Mouse (Mus musculus) myocyte (in vitro differentiated cells): ENCODE results near the gene Phlpp1. TPM values are rescaled to one million over a fixed set of nuclear protein-coding genes. Genes with fewer than 3 reads are reported as not detected.

Experiments used
- H3K27me3 ChIP-seq: one replicate; pipeline ENCODE4 v1.6.1; 2011; ENCODE audit not compliant: control insufficient read depth, insufficient read depth, insufficient read length
- H3K36me3 ChIP-seq: one replicate; pipeline ENCODE4 v1.6.1; 2011; ENCODE audit not compliant: control insufficient read depth, insufficient read depth
- H3K4me2 ChIP-seq: one replicate; pipeline ENCODE4 v1.6.1; 2011; ENCODE audit warnings: low read depth, control low read depth
- H3K4me3 ChIP-seq: one replicate; pipeline ENCODE4 v1.5.1; 2011; ENCODE audit warnings: mild to moderate bottlenecking, control low read depth, moderate library complexity
- H3K79me2 ChIP-seq: one replicate; pipeline ENCODE4 v1.6.1; 2011; ENCODE audit not compliant: control insufficient read depth, insufficient read depth
- H3ac ChIP-seq: one replicate; pipeline ENCODE4 v1.6.1; 2011; ENCODE audit not compliant: control insufficient read depth, insufficient read length
- CEBPB ChIP-seq: IDR thresholded peaks from 2 replicates; pipeline ENCODE4 v1.6.1; 2011; ENCODE audit warnings: mild to moderate bottlenecking, moderate library complexity; ENCODE audit not compliant: poor library complexity, insufficient read depth, severe bottlenecking
- E2F4 ChIP-seq: IDR thresholded peaks from one replicate; pipeline ENCODE4 v1.6.1; 2011; ENCODE audit warnings: mild to moderate bottlenecking, control low read depth, moderate library complexity; ENCODE audit not compliant: insufficient read depth
- MAX ChIP-seq: IDR thresholded peaks from one replicate; pipeline ENCODE4 v1.6.1; 2011; ENCODE audit warnings: low read depth, mild to moderate bottlenecking, control low read depth
- MYOD1 ChIP-seq, 3 experiments: IDR thresholded peaks; one replicate each; pipeline ENCODE4 v1.6.1; 2011; ENCODE audit warnings: control low read depth in 2 of 3, low read depth in 2 of 3, mild to moderate bottlenecking in 2 of 3, moderate library complexity in 1 of 3; ENCODE audit not compliant: insufficient read length in 2 of 3, control insufficient read depth in 1 of 3
- MYOG ChIP-seq, 3 experiments: IDR thresholded peaks; one replicate each; pipeline ENCODE4 v1.6.1; 2011; ENCODE audit warnings: control low read depth in 2 of 3, low read depth in 2 of 3, mild to moderate bottlenecking in 2 of 3; ENCODE audit not compliant: insufficient read length in 2 of 3, control insufficient read depth in 1 of 3, insufficient read depth in 1 of 3
- POLR2A ChIP-seq: IDR thresholded peaks from one replicate; pipeline ENCODE4 v1.6.1; 2011; ENCODE audit warnings: low read depth, mild to moderate bottlenecking, control low read depth, moderate library complexity; ENCODE audit not compliant: insufficient read length
- POLR2AphosphoS2 ChIP-seq: IDR thresholded peaks from one replicate; pipeline ENCODE4 v1.6.1; 2011; ENCODE audit warnings: low read depth, control low read depth; ENCODE audit not compliant: insufficient read length
- REST ChIP-seq: IDR thresholded peaks from one replicate; pipeline ENCODE4 v1.6.1; 2011; ENCODE audit warnings: mild to moderate bottlenecking, control low read depth, moderate library complexity; ENCODE audit not compliant: insufficient read depth, insufficient read length
- SRF ChIP-seq: IDR thresholded peaks from one replicate; pipeline ENCODE4 v1.6.1; 2011; ENCODE audit warnings: low read depth; ENCODE audit not compliant: control insufficient read depth, insufficient read length
- TCF12 ChIP-seq: IDR thresholded peaks from one replicate; pipeline ENCODE4 v1.6.1; 2011; ENCODE audit warnings: mild to moderate bottlenecking, control low read depth; ENCODE audit not compliant: poor library complexity, insufficient read depth, severe bottlenecking
- TCF3 ChIP-seq: IDR thresholded peaks from one replicate; pipeline ENCODE4 v1.6.1; 2011; ENCODE audit warnings: low read depth, control low read depth; ENCODE audit not compliant: insufficient read length
- USF1 ChIP-seq: IDR thresholded peaks from one replicate; pipeline ENCODE4 v1.6.1; 2011; ENCODE audit warnings: low read depth, mild to moderate bottlenecking, control low read depth, moderate library complexity
- polyA plus RNA-seq: library from polyadenylated mRNA; unstranded; fragments of >200 nt; fragmentation: generic; extraction: Trizol; gene quantifications from one replicate; pipeline ENCODE4 v1.2.1, GENCODE M21; 2012; ENCODE audit warnings: missing spikeins

Phlpp1 gene
- polyA plus RNA-seq, 1 experiment, result 7.9 TPM

GRCm38 (mm10) chr1:106138691-106139090 is 32.9 kb upstream of the Phlpp1 start:
- Histone ChIP-seq H3K36me3 (no peaks in the 10 kb centered on the region), H3K27me3 (no peaks in the 10 kb centered on the region), H3ac (no peak overlapping the region), H3K4me3 (no peak overlapping the region), H3K4me2 (no peak overlapping the region), H3K79me2 (no peaks in the 10 kb centered on the region)
- TF ChIP-seq MYOD1 (IDR thresholded peaks at IDR 0.05; ENCODE audit: control insufficient read depth in 1 of 3, insufficient read length in 2 of 3, low read depth in 2 of 3) (no peak), TCF3 (no peak), USF1 (no peak), MAX (no peak), REST (no peak), MYOG (IDR thresholded peaks at IDR 0.05; ENCODE audit: control insufficient read depth in 1 of 3, insufficient read depth in 1 of 3, insufficient read length in 2 of 3, low read depth in 2 of 3) (no peak), TCF12 (no peak), POLR2A (no peak), E2F4 (no peak), CEBPB (no peak), SRF (no peak)

GRCm38 (mm10) chr1:106139137-106139536 is 32.4 kb upstream of the Phlpp1 start:
- Histone ChIP-seq H3K4me2 (no peak overlapping the region), H3K79me2 (no peaks in the 10 kb centered on the region), H3K36me3 (no peaks in the 10 kb centered on the region), H3K4me3 (no peak overlapping the region), H3K27me3 (no peaks in the 10 kb centered on the region), H3ac (no peak overlapping the region)
- no peak for TF ChIP-seq MAX
- TF ChIP-seq TCF12, result no peak
- no peak for TF ChIP-seq REST
- no peak for TF ChIP-seq MYOD1 (IDR thresholded peaks at IDR 0.05; ENCODE audit: control insufficient read depth in 1 of 3, insufficient read length in 2 of 3, low read depth in 2 of 3)
- TF ChIP-seq MYOG (IDR thresholded peaks at IDR 0.05; ENCODE audit: control insufficient read depth in 1 of 3, insufficient read depth in 1 of 3, insufficient read length in 2 of 3, low read depth in 2 of 3), result no peak
- no peak for TF ChIP-seq POLR2AphosphoS2
- no peak for TF ChIP-seq E2F4

GRCm38 (mm10) chr1:106142010-106142409 is 29.5 kb upstream of the Phlpp1 start:
- Histone ChIP-seq H3K36me3 (no peaks in the 10 kb centered on the region), H3K79me2 (no peaks in the 10 kb centered on the region), H3K4me3 (no peak overlapping the region), H3K27me3 (no peaks in the 10 kb centered on the region), H3K4me2 (no peak overlapping the region), H3ac (no peak overlapping the region)
- TF ChIP-seq REST (no peak), MYOD1 (IDR thresholded peaks at IDR 0.05; ENCODE audit: control insufficient read depth in 1 of 3, insufficient read length in 2 of 3, low read depth in 2 of 3) (no peak), TCF3 (no peak), TCF12 (no peak), POLR2AphosphoS2 (no peak), SRF (no peak), MYOG (IDR thresholded peaks at IDR 0.05; ENCODE audit: control insufficient read depth in 1 of 3, insufficient read depth in 1 of 3, insufficient read length in 2 of 3, low read depth in 2 of 3) (no peak), POLR2A (no peak), E2F4 (no peak), MAX (no peak), CEBPB (no peak), USF1 (no peak)

- Histone ChIP-seq H3K79me2 (no peaks in the 10 kb centered on the region), H3K4me3 (no peak overlapping the region), H3K4me2 (no peak overlapping the region), H3K36me3 (no peaks in the 10 kb centered on the region), H3ac (no peak overlapping the region), H3K27me3 (no peaks in the 10 kb centered on the region)
- TF ChIP-seq MYOG (IDR thresholded peaks at IDR 0.05; ENCODE audit: control insufficient read depth in 1 of 3, insufficient read depth in 1 of 3, insufficient read length in 2 of 3, low read depth in 2 of 3) (no peak), SRF (no peak), MAX (no peak), CEBPB (no peak), POLR2AphosphoS2 (no peak), TCF12 (no peak), E2F4 (no peak), POLR2A (no peak), USF1 (no peak), MYOD1 (IDR thresholded peaks at IDR 0.05; ENCODE audit: control insufficient read depth in 1 of 3, insufficient read length in 2 of 3, low read depth in 2 of 3) (no peak), REST (no peak), TCF3 (no peak)
Measured at GRCm38 (mm10) chr1:106144534-106144933, 27.0 kb upstream of the Phlpp1 start.

GRCm38 (mm10) chr1:106145055-106145454 is 26.5 kb upstream of the Phlpp1 start:
- H3K4me3 ChIP-seq, result no peak overlapping the region
- TF ChIP-seq POLR2AphosphoS2 (no peak), POLR2A (no peak), TCF3 (no peak)
- no peaks in the 10 kb centered on the region for H3K79me2 ChIP-seq
- H3K36me3 ChIP-seq, result no peaks in the 10 kb centered on the region
- H3K27me3 ChIP-seq, result no peaks in the 10 kb centered on the region
- H3K4me2 ChIP-seq, result no peak overlapping the region
- no peak overlapping the region for H3ac ChIP-seq
